Mouse (Mus musculus) olfactory bulb, adult 2 months (tissue): ENCODE results near the gene Prcc.
"Not testable (repeated sequence)": the region's sequence is repeated elsewhere in the genome, so short reads cannot be mapped to it uniquely, and the experiment has no call there.

Experiments
- CTCF ChIP-seq: fragments of 200-500 bp; IDR thresholded peaks from 2 replicates; pipeline ENCODE4 v1.5.1; 2012; ENCODE audit warnings: low read depth, mild to moderate bottlenecking, low read length, moderate library complexity; ENCODE audit not compliant: insufficient read depth
- POLR2A ChIP-seq: fragments of 200-500 bp; IDR thresholded peaks from 2 replicates; pipeline ENCODE4 v1.6.1; 2012; ENCODE audit warnings: mild to moderate bottlenecking, low read depth, low read length, moderate library complexity; ENCODE audit not compliant: insufficient read depth

DNA sequence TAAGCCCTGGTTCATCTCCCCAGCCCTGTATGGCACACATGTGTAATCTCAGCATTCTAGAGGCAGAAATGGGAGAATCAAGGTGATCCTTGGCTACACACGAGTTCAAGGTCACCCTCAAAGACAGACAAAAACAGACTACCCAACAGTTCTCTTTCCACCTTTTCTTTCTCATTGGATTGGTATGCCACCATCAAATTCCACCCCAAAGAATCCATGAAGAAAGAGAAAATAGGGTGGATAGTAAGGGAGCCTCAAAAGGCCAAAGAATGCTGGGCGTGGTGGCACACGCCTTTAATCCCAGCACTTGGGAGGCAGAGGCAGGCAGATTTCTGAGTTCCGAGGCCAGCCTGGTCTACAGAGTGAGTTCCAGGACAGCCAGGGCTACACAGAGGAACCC lies 21.3 kb downstream of the Prcc start:
- TF ChIP-seq CTCF, POLR2A: not testable (repeated sequence)
